Mouse (Mus musculus) embryonic fibroblast, embryonic 13.5 days (primary cell): ENCODE results near the gene Rccd1. TPM values are rescaled to one million over a fixed set of nuclear protein-coding genes. Genes with fewer than 3 reads are reported as not detected.

Experiments
- H3K27ac ChIP-seq: 2 replicates; pipeline ENCODE4 v1.5.1; 2012; ENCODE audit warnings: low read length, control low read depth, inconsistent platforms; ENCODE audit not compliant: insufficient read depth
- H3K4me1 ChIP-seq: 2 replicates; pipeline ENCODE4 v1.6.1; 2011; ENCODE audit warnings: low read length; ENCODE audit not compliant: control insufficient read depth, insufficient read depth
- H3K4me3 ChIP-seq: 2 replicates; pipeline ENCODE4 v1.5.1; 2011; ENCODE audit warnings: mild to moderate bottlenecking, control low read depth, low read length; ENCODE audit not compliant: insufficient read depth
- CTCF ChIP-seq: IDR thresholded peaks from 2 replicates; pipeline ENCODE4 v1.5.1; 2011; ENCODE audit warnings: mild to moderate bottlenecking, control low read depth, low read length, moderate library complexity, borderline replicate concordance; ENCODE audit not compliant: insufficient read depth
- POLR2A ChIP-seq: IDR thresholded peaks from 2 replicates; pipeline ENCODE4 v1.6.1; 2011; ENCODE audit warnings: low read depth, mild to moderate bottlenecking, control low read depth, low read length, moderate library complexity
- polyA plus RNA-seq: library from polyadenylated mRNA; stranded (reverse); fragments of >200 nt; gene quantifications from 2 replicates; pipeline ENCODE4 v1.2.4, GENCODE M21; 2011; ENCODE audit warnings: low read depth; ENCODE audit not compliant: missing spikeins, insufficient read length

Gene Rccd1
- polyA plus RNA-seq, result 11.8 and 19.0 TPM in 2 replicates

DNA sequence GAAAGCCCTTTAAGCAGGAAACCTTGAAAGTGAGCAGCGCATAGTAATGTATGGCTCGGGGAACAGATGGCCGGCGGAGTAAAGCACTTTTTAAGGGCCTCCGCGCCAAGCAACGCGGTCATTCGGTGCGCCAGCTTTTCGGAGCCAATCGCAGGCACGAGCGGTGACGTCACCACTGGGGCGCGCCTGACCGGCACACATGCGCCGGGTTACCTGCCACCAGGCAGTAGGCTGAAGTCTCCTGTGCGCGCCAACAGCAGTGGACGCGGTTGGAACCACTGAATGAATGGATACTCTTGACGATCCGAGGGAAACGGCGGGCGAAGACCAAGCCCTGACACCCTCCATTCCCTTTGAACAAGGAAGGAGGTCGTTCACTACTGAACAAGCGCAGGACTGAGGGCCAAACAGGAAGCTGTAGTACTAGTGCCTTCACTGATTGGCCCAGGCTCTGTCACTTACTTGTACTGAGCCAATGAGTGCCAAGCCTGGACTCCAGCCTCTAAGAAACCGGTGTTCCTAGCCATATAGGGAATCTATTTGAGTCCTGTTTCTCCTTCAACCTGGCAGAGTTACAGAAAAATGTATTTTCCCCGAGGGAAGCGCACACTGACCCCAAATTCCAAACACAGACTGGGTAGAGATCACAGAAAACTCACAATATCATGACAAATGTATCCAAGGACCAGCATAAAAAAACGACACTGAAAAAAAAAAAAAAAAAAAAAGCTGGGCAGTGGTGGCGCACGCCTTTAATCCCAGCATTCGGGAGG, at the start of gene Rccd1:
Gene Rccd1 (minus strand): TSS at position 412 of the 773 bp plus-strand sequence.
- TF ChIP-seq CTCF, result no peak
- TF ChIP-seq POLR2A, result peak; percentile 83
- Histone ChIP-seq H3K4me3 (peak within 1 kb of the TSS; percentile 72), H3K4me1 (no peaks in the 10 kb centered on the region), H3K27ac (peak within 1 kb of the TSS; percentile 85)

DNA sequence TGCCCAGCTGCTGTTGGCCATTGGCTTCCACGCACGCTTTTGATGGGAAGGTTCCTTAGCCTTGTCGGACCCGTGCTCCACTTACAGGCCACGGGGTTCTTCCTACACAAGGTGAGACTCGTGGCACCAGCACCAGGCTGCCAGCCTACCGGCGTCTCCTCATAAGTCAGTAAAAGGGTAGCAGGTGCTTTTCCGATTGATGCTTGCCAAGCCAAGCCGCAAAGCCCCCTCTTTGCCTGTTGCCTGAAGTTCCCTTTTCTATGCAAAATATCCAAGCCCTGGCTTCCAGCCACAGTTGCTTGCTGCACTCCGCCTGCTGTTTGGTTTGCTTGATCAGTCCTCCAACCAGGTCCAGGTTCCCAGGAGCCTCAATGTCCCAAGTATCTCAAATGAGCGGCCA, 49.6 kb upstream of the Rccd1 start:
- no peak for TF ChIP-seq CTCF
- TF ChIP-seq POLR2A, result no peak
- Histone ChIP-seq H3K4me1 (peaks cover 7% of the 10 kb centered on the region), H3K27ac (no peak overlapping the region), H3K4me3 (no peak overlapping the region)

DNA sequence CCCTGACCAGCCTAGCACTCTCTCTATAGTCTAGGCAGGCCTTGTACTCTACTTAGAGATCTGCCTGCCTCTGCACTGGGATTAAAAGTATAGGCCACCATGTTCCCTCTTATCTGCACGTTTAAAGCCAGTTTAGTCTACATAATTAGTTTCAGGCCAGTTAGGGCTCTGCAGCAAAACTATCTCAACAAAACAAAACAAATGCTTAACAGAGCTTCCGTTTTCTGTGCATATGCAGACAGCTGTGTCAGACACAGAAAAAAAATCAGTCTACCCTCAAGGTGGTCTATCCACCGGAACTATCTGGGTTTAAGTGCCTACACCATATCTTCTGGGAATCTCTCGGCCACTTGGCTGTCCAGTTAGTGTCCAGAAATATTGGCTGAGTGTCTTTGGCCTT, 49.1 kb upstream of the Rccd1 start:
- peaks cover 7% of the 10 kb centered on the region for H3K4me1 ChIP-seq
- no peak overlapping the region for H3K4me3 ChIP-seq
- H3K27ac ChIP-seq, result no peak overlapping the region
- no peak for TF ChIP-seq CTCF
- no peak for TF ChIP-seq POLR2A

DNA sequence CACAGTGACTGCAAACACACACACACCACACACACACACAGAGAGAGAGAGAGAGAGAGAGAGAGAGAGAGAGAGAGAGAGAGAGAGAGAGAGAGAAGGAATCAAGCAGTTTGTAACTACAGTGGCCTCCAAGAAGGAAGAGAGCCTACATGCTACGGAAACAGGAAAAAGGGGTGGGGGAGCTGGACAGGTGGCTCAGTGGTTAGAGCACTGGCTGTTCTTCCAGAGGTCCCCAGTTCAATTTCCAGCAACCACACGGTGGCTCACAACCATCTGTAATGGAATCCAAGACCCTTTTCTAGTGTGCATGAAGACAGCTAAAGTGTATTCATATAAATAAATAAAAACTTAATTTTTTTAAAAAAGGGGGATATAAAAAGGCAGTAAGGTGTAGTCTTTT, 48.4 kb upstream of the Rccd1 start:
- TF ChIP-seq CTCF, result no peak
- TF ChIP-seq POLR2A, result no peak
- Histone ChIP-seq H3K27ac (no peak overlapping the region), H3K4me1 (peaks cover 7% of the 10 kb centered on the region), H3K4me3 (no peak overlapping the region)

DNA sequence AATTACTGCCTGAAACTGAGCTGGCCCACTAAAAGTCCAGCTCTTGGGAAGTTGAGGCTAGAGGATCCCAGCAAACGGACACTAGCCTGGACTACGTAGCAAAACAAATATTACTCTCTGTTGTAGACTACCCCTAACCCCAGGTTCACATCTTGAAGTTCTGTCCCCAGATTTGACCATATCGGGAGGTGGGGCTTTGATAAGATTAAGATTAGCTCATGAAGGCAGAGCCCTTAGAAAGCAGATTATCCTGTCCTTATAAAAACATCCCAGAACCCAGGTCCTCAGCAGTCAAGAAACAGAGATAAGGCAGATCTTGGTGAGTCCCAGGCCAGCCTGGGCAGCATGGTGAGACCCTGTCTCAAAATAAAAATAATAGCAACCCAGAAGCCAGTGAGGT, 47.9 kb upstream of the Rccd1 start:
- peaks cover 7% of the 10 kb centered on the region for H3K4me1 ChIP-seq
- TF ChIP-seq CTCF, result no peak
- TF ChIP-seq POLR2A, result no peak
- no peak overlapping the region for H3K4me3 ChIP-seq
- no peak overlapping the region for H3K27ac ChIP-seq

DNA sequence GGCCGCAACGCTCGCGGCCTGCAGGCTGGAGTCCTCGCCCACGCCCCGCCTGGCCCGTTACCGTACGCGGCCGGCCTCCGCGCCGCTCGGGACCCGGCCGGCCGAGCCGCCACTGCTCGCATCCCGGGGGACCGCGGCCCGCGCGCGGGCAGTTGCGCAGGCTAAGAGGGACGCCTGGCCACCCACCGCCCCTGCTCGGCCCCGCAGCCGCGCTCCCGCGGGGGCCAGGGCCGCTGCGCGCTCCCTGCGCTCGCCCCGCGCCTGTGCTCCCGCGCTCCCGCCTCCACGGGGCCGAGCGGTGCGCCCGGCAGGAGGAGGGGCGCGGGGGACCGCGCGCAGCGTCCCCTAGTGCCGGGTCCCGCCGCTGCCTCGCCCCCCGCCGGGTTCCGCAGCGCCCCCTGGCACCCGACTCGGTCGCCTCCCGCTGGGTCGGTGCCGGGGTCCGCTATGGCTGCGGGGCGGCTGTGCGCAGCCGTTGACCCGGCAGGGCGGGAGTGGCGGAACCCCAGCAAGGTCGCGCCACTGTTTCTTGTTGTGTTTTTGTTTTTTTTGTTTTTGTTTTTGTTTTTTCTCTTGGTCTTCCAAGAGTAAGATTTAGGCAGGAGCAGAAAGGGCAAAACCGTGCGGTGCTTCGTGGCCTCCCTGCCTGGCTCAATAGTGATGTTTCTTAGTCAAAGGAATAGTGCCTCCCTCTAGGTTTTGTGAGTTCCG, 46.9 kb upstream of the Rccd1 start, which contains the start of gene Man2a2:
Gene Man2a2 (minus strand): TSS at position 335 of the 711 bp plus-strand sequence.
- Histone ChIP-seq H3K4me3 (peak within 1 kb of the TSS; percentile 64), H3K27ac (peak within 1 kb of the TSS; percentile 72), H3K4me1 (peaks cover 7% of the 10 kb centered on the region)
- no peak for TF ChIP-seq POLR2A
- peak; percentile 61 for TF ChIP-seq CTCF

DNA sequence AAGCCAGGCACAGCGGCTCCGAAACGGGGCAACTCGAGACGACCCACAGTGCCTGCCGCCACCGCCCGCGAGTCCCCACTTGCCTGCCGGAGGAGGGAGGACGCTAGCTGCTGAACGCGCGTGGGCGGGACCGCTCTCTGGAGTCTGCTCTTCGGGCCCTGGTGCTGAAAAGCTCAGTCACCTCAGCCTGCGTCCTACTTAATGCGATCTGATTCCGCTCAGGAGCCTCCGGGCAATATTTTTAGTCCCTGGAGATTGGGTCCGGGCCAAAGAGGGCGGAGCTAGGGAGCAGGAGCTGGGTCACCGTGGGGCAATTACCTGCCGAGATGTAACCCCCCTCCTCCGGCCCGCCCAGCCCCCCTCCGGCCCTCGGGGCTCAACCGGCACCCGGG, 46.4 kb upstream of the Rccd1 start:
- Histone ChIP-seq H3K4me3 (peak overlapping the region; percentile 64), H3K27ac (peak overlapping the region; percentile 72), H3K4me1 (peaks cover 5% of the 10 kb centered on the region)
- TF ChIP-seq POLR2A (peak; percentile 62), CTCF (no peak)

DNA sequence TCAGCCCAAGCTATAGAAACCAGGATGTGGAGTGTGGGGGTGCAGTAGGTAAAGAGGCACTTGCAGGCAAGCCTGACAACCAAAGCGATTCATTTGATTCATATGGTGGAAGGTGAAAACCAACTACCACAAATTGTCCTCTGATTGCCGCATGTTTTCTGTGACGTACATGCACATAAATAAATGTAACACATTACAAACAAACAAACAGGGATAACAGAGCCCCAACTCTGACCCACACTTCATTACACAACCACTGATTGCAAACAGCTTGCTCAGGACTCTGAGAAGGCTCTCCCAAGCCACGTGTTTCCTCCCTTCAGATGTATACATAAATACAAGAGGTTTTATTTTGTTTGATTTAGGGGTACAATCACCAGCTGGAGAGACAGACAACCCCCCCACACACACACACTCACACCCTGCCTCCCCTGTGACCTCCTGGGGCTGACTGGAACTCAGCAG, 45.7 kb upstream of the Rccd1 start:
- H3K4me1 ChIP-seq, result peaks cover 3% of the 10 kb centered on the region
- H3K4me3 ChIP-seq, result peak overlapping the region; percentile 64
- peak overlapping the region; percentile 72 for H3K27ac ChIP-seq
- TF ChIP-seq CTCF (no peak), POLR2A (no peak)

DNA sequence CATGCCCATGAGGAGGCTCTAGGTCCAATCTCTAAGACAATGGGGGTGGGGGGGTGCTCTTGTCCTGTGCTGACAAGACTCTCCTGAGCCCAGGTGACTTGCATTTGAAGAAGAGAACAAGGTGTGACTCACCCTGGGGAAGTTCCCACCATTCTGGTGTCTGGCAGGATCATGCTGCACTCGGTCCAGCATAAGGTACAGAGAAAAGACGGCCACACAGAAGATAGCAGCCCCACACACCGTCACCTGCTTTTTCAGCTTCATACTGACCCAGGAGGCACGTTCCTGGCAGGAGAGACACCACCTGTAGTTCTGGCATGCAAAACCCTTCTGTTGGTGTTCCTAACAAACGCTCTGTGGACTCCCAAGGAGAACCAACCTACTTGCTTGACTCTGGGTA, 45.2 kb upstream of the Rccd1 start:
- Histone ChIP-seq H3K27ac (no peak overlapping the region), H3K4me3 (no peak overlapping the region), H3K4me1 (peaks cover 3% of the 10 kb centered on the region)
- no peak for TF ChIP-seq CTCF
- TF ChIP-seq POLR2A, result no peak

DNA sequence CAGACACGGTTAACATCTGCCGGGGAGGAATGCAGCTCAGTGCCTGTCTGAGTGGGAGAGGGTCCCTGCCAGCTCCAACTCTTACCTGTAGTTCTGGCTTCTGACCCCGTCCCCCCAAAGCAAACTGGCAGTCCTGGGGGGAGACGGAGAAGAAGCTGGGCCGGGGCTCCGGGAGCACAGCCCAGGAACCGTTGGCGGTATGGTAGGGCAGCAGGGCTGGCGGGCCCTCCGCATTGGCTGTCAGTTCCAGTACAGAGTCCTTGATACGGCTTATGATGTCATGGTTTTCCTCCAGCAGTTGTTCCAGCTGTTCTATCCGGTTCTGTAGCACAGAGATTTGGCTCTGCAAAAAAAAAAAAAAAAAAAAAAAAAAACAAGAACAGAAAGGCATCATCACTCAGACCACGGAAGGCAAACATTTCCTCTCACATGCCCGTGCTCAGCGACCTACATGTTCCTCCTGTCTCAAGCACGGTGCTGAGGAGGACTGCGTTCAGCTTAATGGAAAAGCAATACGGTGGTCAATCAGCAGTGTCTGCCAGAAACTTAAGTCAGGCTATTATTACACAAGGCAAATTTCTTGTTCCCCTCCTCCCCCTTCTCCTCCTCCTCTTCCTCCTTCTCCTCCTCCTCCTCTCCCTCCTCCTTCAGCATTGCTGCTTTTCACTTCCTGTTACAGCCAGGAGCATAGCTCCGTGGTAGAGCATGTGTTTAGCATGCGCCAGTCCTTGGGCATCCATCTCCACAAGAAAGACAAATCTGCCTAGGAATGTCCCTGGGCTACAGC, 44.6 kb upstream of the Rccd1 start:
- no peak overlapping the region for H3K4me3 ChIP-seq
- H3K27ac ChIP-seq, result no peak overlapping the region
- no peak for TF ChIP-seq CTCF
- no peak for TF ChIP-seq POLR2A
- H3K4me1 ChIP-seq, result peaks cover 3% of the 10 kb centered on the region
